Mouse (Mus musculus): ENCODE results near the gene Xxylt1.

DNA sequence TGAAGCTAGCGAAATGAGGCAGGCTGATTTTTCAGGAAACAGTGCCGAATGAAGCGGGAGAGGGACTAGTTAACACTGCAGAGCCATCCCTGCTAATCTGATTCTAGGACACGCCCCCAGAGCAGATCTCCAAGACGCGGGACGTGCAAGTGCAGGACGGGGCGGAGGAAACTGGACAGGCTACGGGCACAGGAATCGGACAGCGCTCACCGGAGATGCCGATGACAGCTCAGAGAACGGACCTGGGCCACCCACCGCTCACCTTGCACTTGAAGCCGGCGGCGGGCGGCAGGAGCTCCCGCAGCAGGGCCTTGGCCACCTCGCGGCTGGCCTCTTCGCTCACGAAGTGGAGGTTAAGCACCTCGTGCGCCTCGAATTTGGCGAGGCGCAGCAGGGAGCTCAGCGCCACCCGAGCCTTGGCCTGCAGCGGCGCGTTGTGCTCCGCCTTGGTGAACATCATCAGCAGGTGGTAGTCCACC is 620 bp downstream of the Xxylt1 start:
- no peak for TF ChIP-seq CTCF (IDR thresholded peaks at IDR 0.05; ENCODE audit: borderline replicate concordance, insufficient read depth, low read length)
- TF ChIP-seq POLR2A (IDR thresholded peaks at IDR 0.05; ENCODE audit: low read depth, low read length), result no peak; the same call in 1 of the 2 replicates

Measured in embryonic fibroblast, embryonic 13.5 days (primary cell).